Mouse (Mus musculus): ENCODE results near the gene Prkag2. TPM values are rescaled to one million over a fixed set of nuclear protein-coding genes. Genes with fewer than 3 reads are reported as not detected.
A peak's percentile ranks its signal among the peaks of the same experiment; 100 is the strongest.

The Prkag2 gene
- polyA plus RNA-seq, 1 experiment from 2014 or later, result 98.9 TPM

DNA sequence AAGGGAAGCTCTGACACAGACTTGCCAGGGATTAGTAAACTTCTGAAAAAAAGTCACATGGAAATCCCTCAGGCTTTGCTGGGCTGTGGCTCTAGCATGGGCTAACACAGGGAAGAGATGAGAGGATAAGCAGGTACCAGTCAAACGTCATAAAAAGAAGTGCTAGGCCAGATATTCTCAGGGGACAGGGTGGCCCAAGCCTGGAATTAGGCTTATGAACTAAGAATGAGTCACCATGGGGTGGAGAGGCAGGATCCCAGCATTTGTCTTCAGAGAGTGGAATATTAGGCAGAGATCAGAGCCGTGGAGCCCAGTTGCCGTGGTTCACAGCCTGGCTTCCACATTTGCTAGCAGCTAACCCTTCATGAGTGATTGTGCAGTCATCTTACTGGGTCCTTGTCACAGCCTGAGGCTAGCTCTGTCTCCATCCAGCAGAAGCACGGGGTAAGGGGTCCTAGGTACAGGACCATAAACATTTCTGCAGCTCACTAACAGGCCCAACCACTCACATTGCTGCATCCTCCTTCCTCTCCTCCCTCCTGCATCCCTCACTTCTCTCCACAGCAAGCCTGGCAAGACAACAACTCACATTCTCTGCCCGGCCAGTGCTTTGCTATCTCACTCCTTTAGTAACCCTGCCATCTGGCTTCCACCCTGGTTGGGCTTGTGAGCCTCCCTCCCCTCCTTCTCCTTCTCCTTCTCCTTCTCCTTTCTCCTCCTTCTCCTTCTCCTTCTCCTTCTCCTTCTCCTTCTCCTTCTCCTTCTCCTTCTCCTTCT lies 162.2 kb downstream of the Prkag2 start:
- Histone ChIP-seq H3K36me3 (ENCODE audit: control insufficient read depth, insufficient read depth, low read length) (no peaks in the 10 kb centered on the region), H3K4me2 (ENCODE audit: low read depth, low read length) (no peak overlapping the region), H3K9ac (replicated peaks; ENCODE audit: low read depth, low read length) (no peak overlapping the region), H3K27ac (ENCODE audit: low read depth, low read length) (no peak overlapping the region), H3K27me3 (ENCODE audit: control insufficient read depth, insufficient read depth, low read length) (no peaks in the 10 kb centered on the region), H3K4me3 (ENCODE audit: low read depth, low read length) (no peak overlapping the region), H3K9me3 (ENCODE audit: control insufficient read depth, low read length) (no peaks in the 10 kb centered on the region; the same call in 1 of the 2 replicates), H3K4me1 (ENCODE audit: control insufficient read depth, insufficient read depth, low read length) (no peaks in the 10 kb centered on the region)
- no peak for ATAC-seq (ENCODE audit: low read depth)
- WGBS, result 65% methylated on average over 5 of the region's 5 CpGs

DNA sequence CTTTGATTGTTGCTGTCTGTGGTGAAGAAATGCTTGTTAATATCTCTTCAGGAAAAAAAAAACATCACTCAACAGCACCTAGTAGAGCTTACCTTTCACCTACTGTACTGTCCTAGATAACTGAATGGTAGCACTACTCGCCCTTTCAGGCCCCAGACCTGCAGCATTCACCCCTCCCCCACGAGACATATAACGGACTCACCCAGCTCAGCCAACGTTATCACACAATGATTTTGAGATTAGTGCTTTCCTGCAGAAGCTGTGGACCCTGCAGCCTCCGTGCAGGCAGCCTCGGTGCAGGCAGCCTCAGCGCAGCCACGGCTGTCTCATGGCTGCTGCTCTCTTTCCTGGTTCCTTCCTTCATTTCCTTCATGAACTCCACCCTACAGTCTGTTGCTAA lies 164.0 kb downstream of the Prkag2 start:
- Histone ChIP-seq H3K9ac (replicated peaks; ENCODE audit: low read depth, low read length) (no peak overlapping the region), H3K4me2 (ENCODE audit: low read depth, low read length) (no peak overlapping the region), H3K36me3 (ENCODE audit: control insufficient read depth, insufficient read depth, low read length) (no peaks in the 10 kb centered on the region), H3K4me1 (ENCODE audit: control insufficient read depth, insufficient read depth, low read length) (no peaks in the 10 kb centered on the region), H3K4me3 (ENCODE audit: low read depth, low read length) (no peak overlapping the region), H3K27me3 (ENCODE audit: control insufficient read depth, insufficient read depth, low read length) (no peaks in the 10 kb centered on the region), H3K27ac (ENCODE audit: low read depth, low read length) (no peak overlapping the region), H3K9me3 (ENCODE audit: control insufficient read depth, low read length) (no peaks in the 10 kb centered on the region; the same call in 1 of the 2 replicates)
- ATAC-seq (ENCODE audit: low read depth), result no peak
- 83% methylated on average over 8 of the region's 8 CpGs for WGBS

DNA sequence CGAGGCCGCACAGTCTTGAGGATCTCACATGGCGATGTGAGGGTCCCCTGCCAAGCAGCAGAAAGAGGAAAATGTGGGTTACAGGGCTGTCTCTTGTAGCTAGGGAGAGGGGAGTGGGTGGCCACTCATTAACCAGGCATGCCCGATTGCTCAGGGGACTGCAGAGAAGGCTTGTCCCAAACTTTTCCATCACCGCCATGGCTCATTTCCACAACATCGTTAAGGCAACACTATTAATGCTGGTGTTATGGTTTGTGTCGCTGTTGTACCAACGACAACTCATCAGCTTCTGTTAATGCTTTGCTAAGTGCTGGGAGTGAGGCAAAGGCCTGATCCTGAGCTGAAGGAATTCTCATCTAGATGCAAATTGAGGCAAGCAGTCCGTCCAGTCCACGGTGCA lies 165.0 kb downstream of the Prkag2 start:
- Histone ChIP-seq H3K4me2 (ENCODE audit: low read depth, low read length) (no peak overlapping the region), H3K27ac (ENCODE audit: low read depth, low read length) (no peak overlapping the region), H3K4me1 (ENCODE audit: control insufficient read depth, insufficient read depth, low read length) (no peaks in the 10 kb centered on the region), H3K36me3 (ENCODE audit: control insufficient read depth, insufficient read depth, low read length) (no peaks in the 10 kb centered on the region), H3K27me3 (ENCODE audit: control insufficient read depth, insufficient read depth, low read length) (no peaks in the 10 kb centered on the region), H3K9me3 (ENCODE audit: control insufficient read depth, low read length) (no peaks in the 10 kb centered on the region; the same call in 1 of the 2 replicates), H3K9ac (replicated peaks; ENCODE audit: low read depth, low read length) (no peak overlapping the region), H3K4me3 (ENCODE audit: low read depth, low read length) (no peak overlapping the region)
- WGBS, result 80% methylated on average over 10 of the region's 10 CpGs
- no peak for ATAC-seq (ENCODE audit: low read depth)

DNA sequence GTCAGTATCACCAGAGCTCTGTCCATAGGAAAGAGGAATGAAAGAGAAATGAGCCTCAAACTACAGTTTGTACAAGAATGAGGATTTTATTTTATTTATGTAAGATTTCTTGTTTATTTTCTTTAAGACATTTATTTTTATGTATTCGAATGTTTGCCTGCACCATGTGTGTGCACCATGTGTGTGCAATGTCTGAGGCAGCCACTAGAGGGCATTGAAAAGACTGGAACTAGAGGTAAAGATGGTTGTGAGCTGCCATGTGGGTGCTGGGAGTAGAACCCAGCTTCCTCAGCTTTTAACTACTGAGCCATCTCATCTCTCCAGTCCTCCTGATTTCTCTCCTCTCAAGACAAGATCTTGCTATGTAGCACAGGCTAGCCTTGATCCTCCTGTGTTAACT lies 166.7 kb downstream of the Prkag2 start:
- Histone ChIP-seq H3K9me3 (ENCODE audit: control insufficient read depth, low read length) (no peaks in the 10 kb centered on the region; the same call in 1 of the 2 replicates), H3K27me3 (ENCODE audit: control insufficient read depth, insufficient read depth, low read length) (no peaks in the 10 kb centered on the region), H3K4me1 (ENCODE audit: control insufficient read depth, insufficient read depth, low read length) (no peaks in the 10 kb centered on the region), H3K36me3 (ENCODE audit: control insufficient read depth, insufficient read depth, low read length) (no peaks in the 10 kb centered on the region), H3K27ac (ENCODE audit: low read depth, low read length) (no peak overlapping the region), H3K9ac (replicated peaks; ENCODE audit: low read depth, low read length) (no peak overlapping the region), H3K4me3 (ENCODE audit: low read depth, low read length) (no peak overlapping the region), H3K4me2 (ENCODE audit: low read depth, low read length) (no peak overlapping the region)
- no peak for ATAC-seq (ENCODE audit: low read depth)
- 95% methylated on average over 1 of the region's 1 CpGs for WGBS

DNA sequence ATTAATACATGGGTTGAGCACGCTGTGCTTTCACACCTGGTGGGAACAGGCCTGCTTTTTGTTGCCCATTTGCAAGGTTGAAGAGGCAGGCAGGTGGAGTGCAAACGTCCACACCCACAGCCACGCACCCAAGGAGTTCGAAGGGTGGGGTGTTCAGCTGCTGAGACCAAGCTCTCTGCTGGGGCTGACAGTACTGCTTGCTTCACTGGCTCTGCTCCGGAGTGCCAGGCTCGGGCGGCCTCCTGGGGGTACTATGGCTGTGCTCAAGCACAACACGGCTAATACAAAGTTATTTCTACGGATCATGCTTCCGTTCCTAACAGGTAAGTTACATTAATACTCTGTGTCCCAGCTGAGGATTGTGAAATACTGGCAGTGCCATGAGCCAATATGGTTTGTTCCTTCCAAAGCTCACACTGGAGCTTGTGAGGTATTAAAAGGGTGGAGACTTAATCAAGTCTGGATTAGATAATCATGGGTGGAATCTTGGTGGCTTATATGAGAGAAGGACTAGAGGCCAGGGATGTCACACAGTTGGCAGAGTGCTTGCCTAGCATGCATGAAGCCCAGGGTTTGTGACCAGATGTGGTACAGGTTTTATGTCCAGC lies 168.8 kb downstream of the Prkag2 start:
- H3K9ac ChIP-seq (replicated peaks; ENCODE audit: low read depth, low read length), result no peak overlapping the region
- WGBS, result 72% methylated on average over 10 of the region's 10 CpGs
- H3K36me3 ChIP-seq (ENCODE audit: control insufficient read depth, insufficient read depth, low read length), result no peaks in the 10 kb centered on the region
- no peaks in the 10 kb centered on the region for H3K4me1 ChIP-seq (ENCODE audit: control insufficient read depth, insufficient read depth, low read length)
- no peaks in the 10 kb centered on the region; the same call in 1 of the 2 replicates for H3K9me3 ChIP-seq (ENCODE audit: control insufficient read depth, low read length)
- no peak overlapping the region for H3K27ac ChIP-seq (ENCODE audit: low read depth, low read length)
- H3K27me3 ChIP-seq (ENCODE audit: control insufficient read depth, insufficient read depth, low read length), result no peaks in the 10 kb centered on the region
- H3K4me3 ChIP-seq (ENCODE audit: low read depth, low read length), result no peak overlapping the region
- no peak for ATAC-seq (ENCODE audit: low read depth)
- H3K4me2 ChIP-seq (ENCODE audit: low read depth, low read length), result no peak overlapping the region

DNA sequence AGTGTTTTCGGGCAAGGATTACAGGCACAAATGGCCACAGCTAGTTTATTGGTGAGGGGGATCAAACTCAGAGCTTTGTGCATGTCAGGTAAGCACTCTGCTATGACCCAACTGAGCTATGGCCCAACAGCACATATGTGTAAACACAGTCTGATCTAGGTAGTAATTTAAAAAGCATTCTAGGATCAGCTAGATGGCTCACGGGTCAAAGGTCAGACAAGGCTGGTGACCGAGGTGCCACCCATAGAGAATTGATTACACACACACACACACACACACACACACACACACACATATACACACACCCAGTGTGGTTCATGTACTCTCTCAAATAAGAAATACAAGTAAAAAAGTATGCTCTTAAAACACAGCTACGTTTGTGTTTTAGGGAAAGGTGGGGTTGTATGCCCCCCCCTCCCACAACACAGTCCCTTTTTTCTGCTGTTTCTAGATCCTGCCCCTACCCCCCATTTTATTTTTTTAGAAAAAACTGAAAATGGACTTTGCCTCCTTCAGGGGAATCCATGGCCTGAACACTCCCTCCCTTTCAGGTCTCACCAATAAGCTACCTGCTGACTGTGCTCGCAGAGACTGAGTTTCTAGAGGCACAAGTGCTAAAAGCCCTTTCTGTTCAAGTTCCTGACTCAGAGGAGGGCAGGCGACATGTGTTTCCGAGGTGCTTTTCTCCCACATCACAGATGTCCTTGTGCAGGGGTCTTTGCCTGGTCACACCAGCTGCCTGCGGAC lies 169.4 kb downstream of the Prkag2 start:
- Histone ChIP-seq H3K27ac (ENCODE audit: low read depth, low read length) (no peak overlapping the region), H3K4me3 (ENCODE audit: low read depth, low read length) (no peak overlapping the region), H3K9ac (replicated peaks; ENCODE audit: low read depth, low read length) (no peak overlapping the region), H3K4me2 (ENCODE audit: low read depth, low read length) (no peak overlapping the region), H3K36me3 (ENCODE audit: control insufficient read depth, insufficient read depth, low read length) (no peaks in the 10 kb centered on the region), H3K9me3 (ENCODE audit: control insufficient read depth, low read length) (no peaks in the 10 kb centered on the region; the same call in 1 of the 2 replicates), H3K4me1 (ENCODE audit: control insufficient read depth, insufficient read depth, low read length) (no peaks in the 10 kb centered on the region), H3K27me3 (ENCODE audit: control insufficient read depth, insufficient read depth, low read length) (no peaks in the 10 kb centered on the region)
- ATAC-seq (ENCODE audit: low read depth), result no peak
- WGBS, result 84% methylated on average over 8 of the region's 8 CpGs

DNA sequence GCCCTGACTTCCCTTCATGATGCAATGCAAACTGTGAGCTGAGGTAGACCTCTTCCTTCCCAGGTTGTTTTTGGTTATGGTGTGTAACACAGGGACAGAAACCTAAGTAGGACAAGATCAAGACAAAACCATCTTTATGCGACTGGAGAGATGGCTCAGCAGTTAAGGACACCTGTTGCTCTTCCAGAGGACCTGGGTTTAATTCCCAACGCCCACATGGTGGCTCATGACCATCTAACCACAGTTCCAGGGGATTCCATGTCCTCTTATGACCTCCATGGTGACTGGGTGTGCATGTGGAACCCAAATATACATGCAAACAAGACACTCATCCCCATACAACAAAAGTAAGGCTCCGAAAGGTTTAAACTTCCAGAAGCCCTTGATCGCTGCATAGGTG lies 171.6 kb downstream of the Prkag2 start:
- Histone ChIP-seq H3K9me3 (ENCODE audit: control insufficient read depth, low read length) (no peaks in the 10 kb centered on the region; the same call in 1 of the 2 replicates), H3K4me2 (ENCODE audit: low read depth, low read length) (no peak overlapping the region), H3K4me1 (ENCODE audit: control insufficient read depth, insufficient read depth, low read length) (no peaks in the 10 kb centered on the region), H3K4me3 (ENCODE audit: low read depth, low read length) (no peak overlapping the region), H3K9ac (replicated peaks; ENCODE audit: low read depth, low read length) (no peak overlapping the region), H3K36me3 (ENCODE audit: control insufficient read depth, insufficient read depth, low read length) (no peaks in the 10 kb centered on the region), H3K27me3 (ENCODE audit: control insufficient read depth, insufficient read depth, low read length) (no peaks in the 10 kb centered on the region), H3K27ac (ENCODE audit: low read depth, low read length) (no peak overlapping the region)
- ATAC-seq (ENCODE audit: low read depth), result no peak
- WGBS, result 95% methylated on average over 4 of the region's 4 CpGs

DNA sequence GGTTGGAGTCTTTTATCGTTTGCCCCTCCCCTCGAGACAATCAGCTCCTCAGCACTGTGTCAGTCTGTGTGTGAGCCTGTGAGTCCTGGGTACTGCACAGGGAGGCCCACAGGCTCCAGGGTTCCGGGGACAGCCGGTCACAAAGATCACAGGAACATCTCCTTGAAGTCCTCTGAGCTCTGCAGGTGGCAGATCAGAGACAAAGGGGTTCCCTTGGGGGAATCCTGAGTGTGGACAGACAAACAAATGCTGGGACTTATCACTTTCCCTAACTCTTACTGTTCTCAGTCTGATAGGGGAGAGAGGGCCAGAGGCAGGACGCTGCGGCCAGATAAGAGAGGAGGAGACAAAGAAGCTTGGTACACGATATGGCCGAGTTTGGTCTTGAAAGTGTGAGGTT lies 172.7 kb downstream of the Prkag2 start:
- Histone ChIP-seq H3K4me2 (ENCODE audit: low read depth, low read length) (no peak overlapping the region), H3K9ac (replicated peaks; ENCODE audit: low read depth, low read length) (no peak overlapping the region), H3K27me3 (ENCODE audit: control insufficient read depth, insufficient read depth, low read length) (no peaks in the 10 kb centered on the region), H3K9me3 (ENCODE audit: control insufficient read depth, low read length) (no peaks in the 10 kb centered on the region), H3K36me3 (ENCODE audit: control insufficient read depth, insufficient read depth, low read length) (no peaks in the 10 kb centered on the region), H3K27ac (ENCODE audit: low read depth, low read length) (no peak overlapping the region), H3K4me3 (ENCODE audit: low read depth, low read length) (no peak overlapping the region), H3K4me1 (ENCODE audit: control insufficient read depth, insufficient read depth, low read length) (no peaks in the 10 kb centered on the region)
- no peak for ATAC-seq (ENCODE audit: low read depth)
- WGBS, result 15% methylated on average over 8 of the region's 8 CpGs

DNA sequence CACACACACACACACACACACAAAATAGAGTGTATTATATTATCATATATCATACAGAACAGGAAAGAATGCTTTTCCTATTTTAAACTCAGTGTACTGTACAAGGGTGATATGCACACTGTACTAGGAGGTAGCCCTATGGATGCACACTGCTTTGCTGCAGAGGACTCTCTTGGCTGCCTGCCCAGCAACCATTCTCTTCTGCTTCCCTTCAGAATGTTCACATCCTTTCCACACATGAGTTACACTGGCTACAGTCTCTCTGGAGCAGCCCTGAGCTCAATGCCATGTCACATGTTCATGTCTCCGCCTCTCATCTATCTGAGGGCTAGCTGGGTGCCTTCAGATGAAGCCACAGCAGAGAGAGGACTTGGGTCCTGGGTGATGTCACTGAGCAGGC lies 181.3 kb downstream of the Prkag2 start:
- Histone ChIP-seq H3K36me3 (ENCODE audit: control insufficient read depth, insufficient read depth, low read length) (no peaks in the 10 kb centered on the region), H3K27me3 (ENCODE audit: control insufficient read depth, insufficient read depth, low read length) (no peaks in the 10 kb centered on the region), H3K4me1 (ENCODE audit: control insufficient read depth, insufficient read depth, low read length) (no peaks in the 10 kb centered on the region), H3K4me3 (ENCODE audit: low read depth, low read length) (no peak overlapping the region), H3K9ac (replicated peaks; ENCODE audit: low read depth, low read length) (no peak overlapping the region), H3K4me2 (ENCODE audit: low read depth, low read length) (no peak overlapping the region), H3K9me3 (ENCODE audit: control insufficient read depth, low read length) (no peaks in the 10 kb centered on the region), H3K27ac (ENCODE audit: low read depth, low read length) (no peak overlapping the region)
- 71% methylated on average over 1 of the region's 1 CpGs for WGBS
- peak; percentile 69; the same call in 1 of the 2 replicates for ATAC-seq (ENCODE audit: low read depth)
